Mouse (Mus musculus): ENCODE measurements around the gene Sft2d2.

Sft2d2 gene

DNA sequence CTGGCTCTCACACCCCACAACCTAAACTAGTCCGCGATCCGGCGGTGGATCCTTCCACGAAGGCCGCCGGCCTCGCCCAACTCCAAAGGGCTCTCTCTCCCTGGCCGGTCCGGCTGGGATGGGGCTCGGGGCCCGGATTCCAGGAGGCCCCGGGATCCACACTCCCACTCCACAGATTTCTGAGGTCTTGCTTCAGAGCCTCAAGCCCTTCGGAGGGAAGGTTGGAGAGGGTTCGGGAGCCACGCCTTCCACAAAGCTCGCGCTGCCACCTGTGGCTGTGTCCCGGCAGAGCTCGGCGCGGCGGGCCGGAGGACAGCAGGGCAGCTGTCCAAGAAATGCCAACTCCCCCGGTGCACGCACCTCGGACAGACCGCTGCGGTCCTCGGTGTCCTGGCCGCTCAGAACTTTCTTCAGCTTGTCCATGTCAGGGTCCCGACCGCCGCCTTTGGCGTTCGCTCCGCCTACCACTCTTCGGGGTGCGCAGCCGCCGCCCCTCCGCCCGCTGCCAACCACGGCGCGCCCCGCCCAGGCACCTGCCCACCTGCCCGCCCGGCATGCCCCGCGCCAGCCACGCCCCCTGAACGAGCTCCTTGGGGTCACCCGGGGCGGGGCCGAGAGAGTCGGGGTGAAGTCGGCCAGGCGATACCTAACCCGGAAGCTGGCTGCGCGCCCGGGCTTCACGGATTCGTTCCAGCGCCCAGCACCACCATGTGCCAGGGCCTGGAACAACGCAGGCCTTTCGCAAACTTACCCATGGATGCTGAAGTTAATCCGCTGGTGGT is at the start of gene Sft2d2:
Gene Sft2d2 (minus strand): TSS at position 559 of the 782 bp plus-strand sequence.
- peak; percentile 97 for DNase-seq

DNA sequence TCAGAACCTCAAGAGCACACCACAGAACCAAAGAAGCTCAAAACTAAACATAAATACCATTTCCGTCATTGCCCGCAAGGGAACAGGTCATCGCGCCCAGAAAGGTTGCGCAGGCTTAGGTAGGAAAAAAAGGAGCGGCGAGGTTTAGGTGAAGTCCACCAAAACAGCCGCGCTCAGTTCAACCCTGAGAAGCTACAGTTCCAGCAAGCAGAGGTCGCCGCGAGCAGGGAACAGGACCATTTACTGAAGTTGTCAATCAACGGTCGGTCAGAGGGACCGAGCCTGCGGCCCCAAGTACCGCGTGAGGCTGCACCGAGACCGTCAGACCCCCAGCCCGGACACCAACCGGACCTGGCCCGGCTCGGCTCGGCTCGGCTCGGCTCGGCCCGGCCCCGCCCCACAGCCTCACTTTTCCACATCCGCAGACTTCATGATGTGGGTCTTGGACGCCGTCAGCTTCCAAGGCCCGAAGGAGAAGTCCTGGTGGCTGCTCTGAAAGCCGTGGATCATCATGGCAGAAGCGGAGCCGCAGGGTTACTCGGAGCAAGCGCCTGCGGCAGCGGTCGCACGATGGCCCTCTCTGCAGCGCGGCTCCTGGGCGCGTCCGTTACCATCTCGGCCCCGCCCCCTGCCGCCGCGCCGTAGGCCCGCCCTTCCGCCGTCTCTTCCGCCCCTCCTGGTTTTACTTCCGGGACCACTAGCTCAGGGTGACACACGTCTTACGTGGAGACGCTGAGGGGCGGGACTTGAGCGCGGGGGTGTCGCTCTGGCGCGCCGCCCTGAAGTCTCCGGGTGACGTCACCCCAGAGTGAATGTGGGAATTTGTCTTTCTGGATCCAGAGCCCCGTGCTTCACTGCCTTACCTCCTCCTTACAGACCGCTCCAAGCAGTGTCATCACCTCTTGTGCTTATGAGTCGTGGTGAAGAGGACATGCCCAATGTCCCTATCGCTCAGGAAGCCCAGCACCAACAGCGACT is 42.4 kb upstream of the Sft2d2 start, which contains the start of gene Tiprl:
Gene Tiprl (minus strand): TSS at position 676 of the 978 bp plus-strand sequence.
- DNase-seq, result peak; percentile 98

DNA sequence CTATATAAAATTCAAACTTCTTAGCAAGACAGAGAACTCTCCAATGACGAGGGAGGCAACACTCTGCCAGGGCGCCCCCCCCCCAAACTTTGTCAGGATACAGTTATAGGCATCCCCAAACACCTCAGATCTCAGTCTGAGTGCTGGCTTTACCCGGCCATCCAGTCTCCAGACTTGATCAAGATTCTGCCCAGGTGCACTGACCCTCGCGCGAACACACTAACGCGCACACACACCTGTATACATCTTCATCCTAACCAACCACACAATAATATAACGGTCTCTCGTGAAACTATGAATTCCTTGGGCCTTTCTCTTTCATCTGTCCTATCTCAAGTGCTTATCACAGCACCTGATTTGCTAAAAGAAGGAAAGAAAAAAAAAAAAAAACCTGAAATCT is 41.6 kb upstream of the Sft2d2 start:
- no peak for DNase-seq

DNA sequence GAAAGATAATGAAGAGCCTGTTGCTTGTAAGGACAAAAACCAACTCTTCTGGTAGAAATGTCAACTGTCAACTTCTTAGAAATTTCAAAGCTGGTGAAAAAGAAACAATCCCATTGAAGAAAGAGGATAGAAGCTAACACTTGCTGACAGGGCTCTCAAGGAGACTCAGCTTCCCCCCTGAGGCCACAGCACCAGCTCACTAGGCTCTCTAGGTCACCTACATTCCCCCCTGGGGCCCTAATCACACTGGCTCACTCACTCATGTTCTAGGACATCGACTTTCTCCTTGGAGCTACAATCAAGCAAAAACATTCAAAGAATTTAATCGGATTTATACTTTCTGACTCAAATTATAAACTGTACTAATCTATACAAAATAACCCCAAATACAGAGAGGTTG is 39.6 kb upstream of the Sft2d2 start:
- DNase-seq, result no peak

DNA sequence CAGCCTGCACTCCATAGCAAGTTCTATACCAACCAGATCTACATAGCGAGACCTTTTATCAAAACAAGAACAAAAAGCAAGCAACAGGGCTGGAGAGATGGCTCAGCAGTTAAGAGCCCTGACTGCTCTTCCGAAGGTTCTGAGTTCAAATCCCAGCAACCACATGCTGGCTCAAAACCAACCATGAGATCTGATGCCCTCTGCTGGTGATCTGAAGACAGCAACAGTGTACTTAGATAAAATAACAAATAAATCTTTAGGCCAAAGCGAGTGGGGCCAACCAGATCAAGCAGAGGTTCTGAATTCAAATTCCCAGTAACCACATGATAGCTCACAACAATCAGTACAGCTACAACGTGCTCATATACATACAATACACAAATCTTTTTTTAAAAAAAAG is 36.5 kb upstream of the Sft2d2 start:
- DNase-seq, result no peak

DNA sequence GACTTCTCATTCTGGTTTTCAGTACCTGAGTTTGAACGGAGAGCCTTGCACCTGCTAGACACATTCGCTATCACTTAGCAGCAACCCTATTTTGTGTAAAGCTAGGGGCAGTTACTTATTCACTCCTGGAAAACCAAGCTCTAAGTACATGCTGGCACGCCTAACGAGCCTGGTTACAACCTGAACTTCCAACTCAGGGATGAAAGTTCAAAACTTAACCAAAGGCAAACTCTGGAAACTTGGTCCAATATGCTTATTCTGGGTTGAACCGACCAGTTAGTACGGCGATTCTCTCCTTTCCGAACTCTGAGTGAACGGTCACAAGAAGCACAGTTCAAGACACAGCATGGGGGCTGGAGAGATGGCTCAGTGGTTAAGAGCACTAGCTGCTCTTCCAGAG is 35.3 kb upstream of the Sft2d2 start:
- no peak for DNase-seq

DNA sequence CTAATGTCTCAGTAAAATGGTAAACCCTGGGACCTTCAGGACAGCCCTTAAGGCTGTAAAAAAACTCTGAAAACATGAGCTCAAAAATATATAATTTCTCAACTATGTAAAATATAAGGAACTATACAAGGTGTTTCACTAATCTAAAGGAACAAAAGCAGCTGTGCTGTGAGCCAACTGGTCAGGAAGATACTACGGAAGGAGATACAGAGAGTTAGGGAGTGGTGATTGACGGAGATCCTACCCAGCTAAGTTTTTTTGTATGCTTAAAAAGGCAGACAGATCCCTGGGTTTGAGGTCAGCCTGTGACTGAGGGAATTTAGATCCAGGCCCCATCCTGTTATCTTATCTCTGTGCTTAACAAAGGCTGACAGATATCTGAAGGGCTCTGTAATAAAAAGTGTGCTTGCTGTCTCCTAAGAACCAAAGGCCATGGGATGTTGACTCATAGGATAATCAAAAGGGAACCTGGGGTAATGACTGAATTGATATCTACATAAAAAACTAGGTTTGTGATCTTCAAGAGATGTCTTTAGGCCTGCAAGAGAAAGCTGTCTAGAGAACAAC is 22.9 kb upstream of the Sft2d2 start:
- DNase-seq, result no peak

DNA sequence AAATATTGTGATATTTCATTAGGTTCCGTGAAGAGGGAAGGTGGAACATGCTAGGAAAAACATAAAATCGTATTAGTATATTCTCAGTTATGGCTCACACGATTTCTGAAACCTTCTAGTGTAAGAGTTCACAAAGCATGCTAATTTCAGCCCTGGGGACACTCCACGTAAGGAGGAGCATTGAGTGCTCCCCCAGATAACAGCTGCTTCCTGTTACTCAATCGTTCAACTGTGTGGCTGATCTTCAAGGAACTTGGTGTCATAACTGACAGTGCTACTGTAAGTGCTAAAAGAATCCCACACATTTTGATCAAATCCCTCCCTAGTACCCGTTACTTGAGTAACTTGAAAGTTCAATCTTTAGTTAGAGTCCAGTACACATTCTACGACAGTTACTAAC is 21.6 kb upstream of the Sft2d2 start:
- no peak for DNase-seq

DNA sequence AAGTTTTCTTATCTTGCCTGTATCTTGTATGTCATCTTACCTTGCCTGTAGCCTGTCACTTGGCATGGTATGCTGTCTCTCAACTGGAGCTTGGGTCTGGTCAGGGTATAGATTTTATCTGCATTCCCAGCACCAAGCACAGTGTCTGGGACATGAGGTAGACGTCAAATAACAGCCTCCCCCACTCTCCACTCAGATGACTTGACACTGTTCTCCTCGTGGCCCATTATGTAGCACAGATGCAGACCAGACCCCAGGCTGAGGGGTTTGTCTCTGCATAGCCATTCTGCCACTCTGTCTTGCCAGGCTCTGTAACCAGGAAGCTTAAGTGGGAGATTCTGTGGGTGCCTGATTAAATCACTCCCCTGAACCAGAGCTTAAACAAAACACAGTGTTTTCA is 11.4 kb upstream of the Sft2d2 start:
- no peak for DNase-seq

DNA sequence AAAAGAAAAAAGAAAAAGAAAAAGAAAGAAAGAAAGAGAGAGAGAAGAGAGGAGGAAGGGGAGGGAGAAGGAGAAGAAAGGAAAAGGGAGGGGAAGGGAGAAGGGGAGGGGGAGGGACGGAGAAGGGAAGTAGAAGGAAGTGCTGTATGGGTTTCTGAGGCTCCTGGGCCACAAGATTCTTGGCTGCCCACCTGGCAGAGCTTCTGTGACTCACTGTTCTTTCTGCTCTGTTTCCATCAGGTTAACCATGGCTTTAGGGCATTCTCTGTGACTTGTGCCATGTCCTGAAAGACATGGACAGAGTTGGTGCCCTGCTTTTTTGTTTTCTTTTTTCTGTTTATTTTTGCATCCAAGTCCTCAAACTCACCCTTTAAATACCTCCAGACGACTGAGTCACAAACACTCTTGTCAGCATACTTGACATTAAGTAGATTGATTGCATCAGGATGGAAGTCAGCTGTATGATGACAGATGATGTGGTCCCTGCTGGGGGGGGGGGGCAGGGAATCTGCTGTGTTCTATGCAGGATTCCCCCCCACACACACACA is 9.3 kb upstream of the Sft2d2 start:
- DNase-seq, result no peak

DNA sequence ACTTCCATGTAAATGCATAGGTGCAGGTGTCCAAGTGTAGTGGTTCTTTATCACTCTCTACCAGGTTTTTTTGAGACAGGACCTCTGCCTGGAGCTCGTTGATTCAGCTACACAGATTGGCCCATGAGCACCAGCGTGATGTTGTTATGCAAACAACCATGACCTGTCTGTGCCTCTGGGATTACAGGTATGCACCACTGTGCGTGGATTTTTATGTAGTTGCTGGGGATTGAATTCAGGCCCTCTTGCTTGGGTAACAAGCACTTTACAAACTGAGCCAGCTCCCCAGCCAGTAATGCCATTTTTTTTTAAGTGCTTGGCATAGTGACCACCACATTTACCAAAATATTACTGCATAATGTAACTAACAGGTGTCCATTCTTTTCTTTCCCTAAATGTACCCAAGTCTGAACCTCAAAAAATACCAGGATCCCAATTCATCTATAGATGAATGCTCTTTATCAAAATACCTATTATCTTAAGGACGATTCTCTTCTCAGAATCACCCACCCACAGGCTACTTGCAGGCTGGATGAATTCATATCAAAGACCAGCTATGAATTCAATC is 7.3 kb upstream of the Sft2d2 start:
- no peak for DNase-seq

DNA sequence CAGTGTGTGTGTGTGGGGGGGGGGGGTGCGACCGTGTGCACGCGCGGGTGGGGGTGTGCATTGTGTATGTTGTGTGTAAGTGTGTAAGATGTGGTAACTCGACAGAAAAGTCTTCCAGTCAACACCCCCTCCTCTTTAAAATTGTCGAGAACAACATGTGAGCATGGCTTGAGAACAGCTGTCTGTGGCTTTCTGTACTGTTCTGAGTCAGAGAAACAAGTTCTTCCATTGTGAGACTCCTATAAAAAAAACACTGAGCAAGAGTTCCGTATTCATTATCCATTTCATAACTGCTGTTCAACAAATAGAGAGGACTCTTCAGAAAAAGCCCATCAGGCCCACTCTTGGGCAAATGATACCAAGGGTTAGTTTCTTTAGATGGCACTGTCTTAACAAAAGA is 6.5 kb upstream of the Sft2d2 start:
- no peak for DNase-seq

DNA sequence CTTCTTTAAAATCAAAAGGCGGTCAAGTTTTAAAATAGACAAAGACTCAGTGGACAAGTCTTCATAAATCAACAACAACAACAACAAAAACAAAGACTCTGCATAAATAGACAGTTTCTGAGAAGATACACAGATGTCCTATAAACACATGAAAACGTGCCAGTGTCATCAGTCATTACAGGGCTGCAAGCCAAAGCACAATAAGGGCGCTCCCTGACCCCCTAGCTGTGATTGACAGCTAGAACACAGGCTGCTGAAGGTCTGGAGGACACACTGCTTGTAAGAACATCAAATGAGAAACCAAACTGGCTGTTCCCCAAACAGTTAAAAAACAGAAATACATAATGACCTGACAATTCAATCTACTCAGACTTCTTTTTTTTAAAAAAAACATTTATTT is 5.4 kb upstream of the Sft2d2 start:
- no peak for DNase-seq

DNA sequence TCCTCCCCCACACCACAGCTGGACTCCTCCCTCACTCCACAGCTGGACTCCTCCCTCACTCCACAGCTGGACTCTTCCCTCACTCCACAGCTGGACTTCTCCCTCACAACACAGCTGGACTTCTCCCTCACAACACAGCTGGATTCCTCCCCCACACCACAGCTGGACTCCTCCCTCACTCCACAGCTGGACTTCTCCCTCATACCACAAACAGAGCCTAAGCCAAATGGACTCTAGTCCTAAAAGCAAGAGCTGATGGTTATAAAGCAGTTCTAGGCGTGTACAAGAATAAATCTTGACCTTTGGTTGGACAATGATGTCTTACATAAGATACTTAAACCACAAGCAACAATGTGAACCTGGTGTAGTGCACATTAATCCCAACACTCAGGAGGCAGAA is 4.7 kb upstream of the Sft2d2 start:
- DNase-seq, result no peak

DNA sequence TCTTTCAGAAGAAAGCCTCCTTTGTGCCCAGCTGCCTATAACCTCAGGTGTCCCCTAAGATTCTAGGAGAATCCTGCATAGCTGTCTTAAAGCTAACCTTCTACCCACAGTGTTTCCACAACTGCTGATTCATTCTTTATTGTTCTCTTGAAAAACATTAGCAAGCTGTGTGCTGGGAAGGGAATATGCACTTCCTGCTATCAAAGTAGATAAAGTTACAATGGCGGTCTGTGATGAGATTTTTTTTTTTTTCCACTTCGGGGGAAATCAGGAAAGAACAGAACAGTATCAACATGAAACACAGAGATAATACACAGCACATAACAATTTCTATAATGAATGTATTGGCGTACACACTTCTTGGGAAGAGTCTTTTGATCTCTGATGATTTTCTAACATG is 3.6 kb upstream of the Sft2d2 start:
- DNase-seq, result no peak

DNA sequence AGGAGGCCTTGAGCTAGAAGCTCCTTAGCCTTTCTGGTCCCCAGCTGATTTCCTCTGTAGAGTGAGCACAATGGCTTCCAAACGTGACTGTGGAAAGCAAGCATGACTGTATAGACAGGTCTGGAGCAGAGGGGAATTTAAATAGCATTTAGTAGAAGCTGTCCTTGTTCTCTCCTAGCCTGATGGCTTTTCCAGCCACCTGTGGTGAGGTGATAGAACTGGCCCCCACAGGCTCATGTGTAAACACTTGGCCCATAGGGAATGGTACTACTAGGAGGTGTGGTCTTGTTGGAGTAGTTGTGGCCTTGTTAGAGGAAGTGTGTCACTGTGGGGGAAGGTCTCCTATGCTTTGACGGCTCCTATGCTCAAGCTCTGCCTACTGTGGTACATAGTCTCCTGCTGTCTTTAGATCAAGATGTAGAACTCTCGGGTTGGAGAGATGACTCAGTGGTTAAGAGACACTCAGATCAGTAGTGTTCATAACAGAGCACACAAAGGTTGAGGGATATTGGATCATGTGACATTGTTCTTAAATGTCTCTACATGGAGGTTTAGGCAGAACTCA is 1.2 kb upstream of the Sft2d2 start:
- DNase-seq, result no peak

DNA sequence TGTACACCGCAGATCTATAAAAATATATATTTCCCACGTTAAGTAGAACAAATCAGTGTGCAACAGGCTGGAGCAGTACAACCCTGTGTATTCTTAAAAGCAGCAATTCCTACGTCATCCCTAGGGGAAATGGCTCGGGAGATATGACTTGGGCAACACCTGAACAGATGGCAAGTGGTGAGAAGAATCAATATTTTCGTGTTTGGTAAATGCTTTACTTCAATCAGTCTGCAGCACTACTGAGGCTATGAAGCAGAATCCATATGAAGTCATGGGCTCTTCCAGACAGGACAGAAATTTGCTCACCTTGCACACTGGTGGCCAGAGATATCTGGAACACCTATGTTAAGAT is 400 bp upstream of the Sft2d2 start:
- no peak for DNase-seq

DNA sequence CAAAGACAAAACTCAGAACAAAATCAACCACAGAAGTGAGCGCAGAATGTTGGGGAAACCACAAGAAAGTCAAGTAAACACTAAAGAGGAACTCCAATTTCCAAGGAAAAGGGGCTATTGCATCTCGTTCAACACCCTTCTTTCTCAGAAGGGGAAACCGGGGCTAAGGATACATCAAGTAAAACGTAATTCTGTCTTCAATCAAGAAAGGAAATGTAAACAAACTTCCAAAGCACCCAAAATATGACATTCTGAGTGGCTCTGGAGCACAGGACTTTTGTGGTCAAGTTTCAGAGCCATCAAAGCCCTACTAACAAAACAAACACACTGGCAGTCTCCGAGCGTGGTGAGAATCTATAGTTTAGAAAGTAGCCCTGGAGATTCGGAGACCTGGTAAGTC is 812 bp downstream of the Sft2d2 start:
- DNase-seq, result no peak

DNA sequence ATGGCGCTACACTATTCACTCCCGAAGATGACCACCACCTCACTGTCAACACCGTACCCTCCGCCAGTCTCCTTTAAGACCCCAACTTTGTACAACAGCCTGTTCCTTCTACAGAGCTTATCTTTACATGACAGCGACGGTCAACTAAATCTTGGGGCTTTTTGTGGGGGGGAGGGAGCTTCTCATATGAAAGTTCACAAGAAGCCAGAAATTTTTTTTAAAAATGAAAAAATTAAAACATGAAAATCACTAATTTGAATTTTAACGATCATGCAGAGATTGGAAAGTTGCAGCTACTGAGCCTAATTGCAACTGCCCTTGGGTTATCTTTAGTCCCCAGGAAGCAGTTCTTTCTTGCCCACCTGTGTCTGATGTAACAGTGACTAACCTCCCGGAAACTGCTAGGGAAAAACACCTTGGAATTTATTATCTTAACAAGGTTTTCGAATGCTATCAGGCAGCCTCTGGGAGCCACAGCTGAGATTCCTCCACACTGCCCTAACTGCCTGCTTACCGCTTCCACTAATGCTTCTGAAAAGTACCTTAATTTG is 1.4 kb downstream of the Sft2d2 start:
- DNase-seq, result no peak

DNA sequence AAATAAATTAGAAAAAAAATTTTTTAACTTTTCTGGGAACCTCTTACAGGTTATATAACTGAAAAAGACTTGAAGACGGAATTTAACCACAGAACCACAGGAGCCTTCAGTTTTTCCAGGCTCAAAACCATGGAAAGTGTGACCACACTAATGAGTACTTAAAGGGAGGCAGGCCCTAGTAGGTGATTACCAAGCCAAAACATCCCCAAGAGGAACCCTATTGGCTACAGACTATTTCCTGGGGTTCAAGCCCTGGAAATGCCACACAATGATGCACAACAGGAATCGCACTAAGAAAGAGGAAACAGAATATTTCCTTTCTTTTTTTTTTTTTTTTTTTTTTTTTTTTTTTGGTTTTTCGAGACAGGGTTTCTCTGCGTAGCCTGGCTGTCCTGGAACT is 2.1 kb downstream of the Sft2d2 start:
- no peak for DNase-seq

DNA sequence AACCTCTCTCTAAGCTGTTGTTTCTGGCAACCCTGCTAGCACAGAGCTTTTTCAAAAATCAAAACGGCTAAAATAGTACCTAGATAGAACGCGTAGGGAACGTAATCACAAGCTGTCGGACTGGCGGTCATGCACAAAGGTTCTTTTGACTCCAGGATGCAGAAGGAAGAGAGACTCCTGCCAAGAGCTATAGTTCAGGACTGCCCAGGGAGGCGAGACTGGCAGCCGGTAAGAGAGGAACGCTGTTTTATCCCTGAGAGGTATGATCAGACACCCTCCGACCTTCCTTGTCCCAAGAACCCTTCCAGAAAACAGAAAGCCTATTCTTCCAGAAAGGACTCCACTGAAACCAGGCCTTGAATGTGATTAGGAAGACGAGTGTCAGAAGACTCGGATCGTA is 2.6 kb downstream of the Sft2d2 start:
- no peak for DNase-seq

DNA sequence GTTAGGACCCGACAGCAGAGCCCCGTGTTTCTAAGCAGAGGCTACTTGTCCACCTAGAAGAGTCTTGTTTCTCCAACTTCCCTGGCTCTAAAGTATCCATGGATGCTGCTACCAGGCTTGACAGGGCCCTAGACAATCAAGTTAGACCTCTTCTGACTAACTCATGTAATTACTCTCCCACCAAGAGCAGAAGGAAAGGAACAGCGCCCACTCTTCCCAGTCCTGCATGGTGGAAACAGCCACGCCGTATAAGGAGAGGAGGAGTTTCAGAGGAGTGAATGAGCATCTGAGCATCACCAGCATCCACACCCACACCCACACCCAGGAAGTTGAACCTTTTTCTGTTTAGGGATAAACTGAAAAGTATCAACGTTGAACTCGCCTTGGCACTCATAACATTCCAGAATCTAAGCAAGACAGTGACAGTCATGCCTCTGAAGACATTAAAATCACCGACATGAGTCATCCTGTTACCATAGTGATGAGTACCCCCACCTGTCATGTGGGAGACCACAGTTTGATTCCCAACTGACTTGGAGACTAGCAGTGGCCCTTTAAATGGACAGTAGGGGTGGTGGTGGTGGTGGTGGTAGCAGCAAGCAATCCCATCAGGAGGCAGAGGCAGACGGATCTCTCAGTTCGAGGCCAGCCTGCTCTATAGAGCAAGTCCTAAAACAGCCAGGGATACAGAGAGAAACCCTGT is 3.5 kb downstream of the Sft2d2 start:
- no peak for DNase-seq

Measured in lung, postnatal 36 days (tissue).